Mouse (Mus musculus) brain, embryonic 14.5 days (tissue): ENCODE data around the gene Lrrc55.

ENCODE experiments used
- CTCF ChIP-seq: fragments of 200-500 bp; IDR thresholded peaks from 2 replicates; pipeline ENCODE4 v1.5.1; 2012; ENCODE audit warnings: inconsistent platforms, mild to moderate bottlenecking, moderate library complexity, borderline replicate concordance; ENCODE audit not compliant: insufficient read depth, insufficient read length; ENCODE audit errors: extremely low read depth
- POLR2A ChIP-seq: fragments of 200-500 bp; IDR thresholded peaks from 2 replicates; pipeline ENCODE4 v1.6.1; 2012; ENCODE audit warnings: mild to moderate bottlenecking, inconsistent platforms, borderline replicate concordance; ENCODE audit not compliant: poor library complexity, insufficient read depth, insufficient read length, severe bottlenecking; ENCODE audit errors: extremely low read depth

- TF ChIP-seq CTCF (no peak), POLR2A (no peak)
Measured at GRCm38 (mm10) chr2:85196901-85197300, at the start of gene Lrrc55.
